Comparison of ENCODE assay signal across 26 mouse cellular contexts in genomic region chr13:31546784-31547183, GRCm38 (mm10). TPM values are rescaled to one million over a fixed set of nuclear protein-coding genes. Genes with fewer than 3 reads are reported as not detected.
DNase-seq lines count a peak whose midpoint lies in the region; ATAC-seq and TF ChIP-seq lines count a peak whose summit lies in the region.
"Had no signal": no experiment of that assay in that cellular context is flagged by ENCODE, and none has a peak within 500 bp of the region (broad histone marks: within the 10 kb centered on the region; RNA-seq: fewer than 3 reads in every experiment).

No protein-coding gene starts in this region.

- H3K79me2 ChIP-seq in liver, adult 2 months (ENCODE audit: control insufficient read depth, insufficient read depth, low read length), result no peaks in the 10 kb centered on the region

- no peak for TF ChIP-seq EP300 in liver, postnatal 0 days (IDR thresholded peaks at IDR 0.05; ENCODE audit: low read depth)
- no peak for TF ChIP-seq EP300 in stomach, postnatal 0 days (optimal IDR thresholded peaks at IDR 0.05)

- TF ChIP-seq POLR2A in liver, adult 2 months (IDR thresholded peaks at IDR 0.05; ENCODE audit: extremely low read depth, insufficient read depth, low read length), result no peak

- H3K9me3 ChIP-seq in liver, embryonic 12.5 days (replicated peaks), result no peaks in the 10 kb centered on the region
- no peaks in the 10 kb centered on the region for H3K9me3 ChIP-seq in intestine, embryonic 15.5 days
- H3K9me3 ChIP-seq in liver, postnatal 0 days (ENCODE audit: low read length), result no peaks in the 10 kb centered on the region
- H3K9me3 ChIP-seq in stomach, postnatal 0 days (ENCODE audit: control insufficient read depth, low read length), result no peaks in the 10 kb centered on the region
- no peaks in the 10 kb centered on the region for H3K9me3 ChIP-seq in heart, embryonic 12.5 days (replicated peaks)
- H3K9me3 ChIP-seq: embryonic facial prominence, embryonic 15.5 days; forebrain, embryonic 15.5 days; hindbrain, embryonic 12.5 days had no signal

- no peak for TF ChIP-seq CTCF in liver, adult 2 months (IDR thresholded peaks at IDR 0.05; ENCODE audit: low read depth, low read length)
- no peak for TF ChIP-seq CTCF in liver, postnatal 0 days (IDR thresholded peaks at IDR 0.05; ENCODE audit: low read depth)
- TF ChIP-seq CTCF in stomach, postnatal 0 days (IDR thresholded peaks at IDR 0.05; ENCODE audit: low read depth), result no peak

- H3K36me3 ChIP-seq in liver, adult 2 months (ENCODE audit: control insufficient read depth, insufficient read depth, low read length), result no peaks in the 10 kb centered on the region
- H3K36me3 ChIP-seq in liver, embryonic 12.5 days, result no peaks in the 10 kb centered on the region
- H3K36me3 ChIP-seq in intestine, embryonic 15.5 days, result no peaks in the 10 kb centered on the region
- no peaks in the 10 kb centered on the region for H3K36me3 ChIP-seq in liver, postnatal 0 days (replicated peaks; ENCODE audit: insufficient read depth, low read length)
- H3K36me3 ChIP-seq in stomach, postnatal 0 days (ENCODE audit: control insufficient read depth, insufficient read depth, low read length), result no peaks in the 10 kb centered on the region
- no peaks in the 10 kb centered on the region for H3K36me3 ChIP-seq in heart, embryonic 12.5 days
- H3K36me3 ChIP-seq: embryonic facial prominence, embryonic 15.5 days; forebrain, embryonic 15.5 days; hindbrain, embryonic 12.5 days had no signal

- ATAC-seq in liver, embryonic 12.5 days, result no peak
- peak; percentile 75 for ATAC-seq in intestine, embryonic 15.5 days
- ATAC-seq in liver, postnatal 0 days, result peak; percentile 63
- peak; percentile 16; the same call in 1 of the 2 replicates for ATAC-seq in stomach, postnatal 0 days (ENCODE audit: low FRiP score, low TSS enrichment)
- no peak for ATAC-seq in heart, embryonic 12.5 days (ENCODE audit: insufficient number of reproducible peaks, low FRiP score)
- ATAC-seq: forebrain, embryonic 15.5 days had no signal

- peaks cover 8% of the 10 kb centered on the region for H3K4me1 ChIP-seq in liver, adult 2 months (ENCODE audit: control insufficient read depth, insufficient read depth, low read length)
- no peaks in the 10 kb centered on the region for H3K4me1 ChIP-seq in liver, embryonic 12.5 days
- H3K4me1 ChIP-seq in intestine, embryonic 15.5 days (replicated peaks), result no peaks in the 10 kb centered on the region
- H3K4me1 ChIP-seq in liver, postnatal 0 days (ENCODE audit: insufficient read depth), result peaks cover 3% of the 10 kb centered on the region; the same call in 1 of the 2 replicates
- peaks cover 2% of the 10 kb centered on the region; the same call in 1 of the 2 replicates for H3K4me1 ChIP-seq in stomach, postnatal 0 days (replicated peaks; ENCODE audit: control insufficient read depth, insufficient read depth)
- no peaks in the 10 kb centered on the region for H3K4me1 ChIP-seq in heart, embryonic 12.5 days (replicated peaks)
- H3K4me1 ChIP-seq: embryonic facial prominence, embryonic 15.5 days; forebrain, embryonic 15.5 days; hindbrain, embryonic 12.5 days had no signal

- DNase-seq in liver, adult 2 months (ENCODE audit: extremely low read depth, low read depth, low spot score), result peak; percentile 58
- no peak for DNase-seq in liver, postnatal 0 days
- peak; percentile 36 for DNase-seq in stomach, postnatal 0 days (ENCODE audit: low spot score)
- no peak for DNase-seq in c-Kit-positive CD71-positive TER-119-positive erythroid progenitor cells, embryonic 14.5 days (ENCODE audit: low spot score)
- DNase-seq: adrenal gland, postnatal 25 days; cerebellum, adult 2 months; cerebellum, postnatal 10 days; embryo, embryonic 11 days; gastrocnemius, postnatal 36 days; heart, postnatal 10 days; heart, postnatal 4 days had no signal

- H3K27ac ChIP-seq in liver, adult 2 months (replicated peaks; ENCODE audit: insufficient read depth, low read depth, low read length), result peak overlapping the region; percentile 76
- no peak overlapping the region for H3K27ac ChIP-seq in liver, embryonic 12.5 days
- no peak overlapping the region for H3K27ac ChIP-seq in intestine, embryonic 15.5 days
- H3K27ac ChIP-seq in liver, postnatal 0 days (ENCODE audit: low read depth), result peak overlapping the region; percentile 87
- H3K27ac ChIP-seq in stomach, postnatal 0 days (replicated peaks), result peak overlapping the region; percentile 81
- H3K27ac ChIP-seq in heart, embryonic 12.5 days (ENCODE audit: poor library complexity, severe bottlenecking), result no peak overlapping the region
- H3K27ac ChIP-seq: embryonic facial prominence, embryonic 15.5 days; forebrain, embryonic 15.5 days; hindbrain, embryonic 12.5 days had no signal

- peak overlapping the region; percentile 16; the same call in 1 of the 2 replicates for H3K9ac ChIP-seq in liver, adult 2 months (ENCODE audit: low read depth, low read length)
- no peak overlapping the region for H3K9ac ChIP-seq in liver, embryonic 12.5 days
- no peak overlapping the region for H3K9ac ChIP-seq in intestine, embryonic 15.5 days
- 0 out of 2 replicates have a peak overlapping the region, but pooled peaks have one; percentile 21 for H3K9ac ChIP-seq in liver, postnatal 0 days (replicated peaks)
- no peak overlapping the region for H3K9ac ChIP-seq in stomach, postnatal 0 days (ENCODE audit: low read length)
- H3K9ac ChIP-seq in heart, embryonic 12.5 days, result no peak overlapping the region
- H3K9ac ChIP-seq: embryonic facial prominence, embryonic 15.5 days; forebrain, embryonic 15.5 days; hindbrain, embryonic 12.5 days had no signal

- H3K4me2 ChIP-seq in liver, embryonic 12.5 days, result no peak overlapping the region
- no peak overlapping the region for H3K4me2 ChIP-seq in intestine, embryonic 15.5 days (replicated peaks)
- 0 out of 2 replicates have a peak overlapping the region, but pooled peaks have one; percentile 28 for H3K4me2 ChIP-seq in liver, postnatal 0 days (ENCODE audit: low read depth, low read length)
- no peak overlapping the region for H3K4me2 ChIP-seq in stomach, postnatal 0 days (replicated peaks; ENCODE audit: low read depth)
- no peak overlapping the region for H3K4me2 ChIP-seq in heart, embryonic 12.5 days
- H3K4me2 ChIP-seq: embryonic facial prominence, embryonic 15.5 days; forebrain, embryonic 15.5 days; hindbrain, embryonic 12.5 days had no signal

- 19% methylated on average over 2 of the region's 2 CpGs for WGBS in liver, adult 2 months
- 65% methylated on average over 2 of the region's 2 CpGs for WGBS in liver, embryonic 12.5 days (ENCODE audit: insufficient replicate concordance)
- 57% methylated on average over 2 of the region's 2 CpGs for WGBS in intestine, embryonic 15.5 days
- WGBS in liver, postnatal 0 days (ENCODE audit: insufficient replicate concordance), result 59% methylated on average over 2 of the region's 2 CpGs
- WGBS in stomach, postnatal 0 days, result 54% methylated on average over 2 of the region's 2 CpGs
- WGBS in heart, embryonic 12.5 days, result 60% methylated on average over 2 of the region's 2 CpGs

- H3K27me3 ChIP-seq in liver, adult 2 months (ENCODE audit: control insufficient read depth, insufficient read depth, low read length), result no peaks in the 10 kb centered on the region
- H3K27me3 ChIP-seq in liver, embryonic 12.5 days (replicated peaks), result no peaks in the 10 kb centered on the region
- H3K27me3 ChIP-seq in intestine, embryonic 15.5 days (replicated peaks), result no peaks in the 10 kb centered on the region
- no peaks in the 10 kb centered on the region for H3K27me3 ChIP-seq in liver, postnatal 0 days (ENCODE audit: insufficient read depth, low read length)
- no peaks in the 10 kb centered on the region for H3K27me3 ChIP-seq in stomach, postnatal 0 days (ENCODE audit: control insufficient read depth, insufficient read depth, low read length)
- H3K27me3 ChIP-seq in heart, embryonic 12.5 days (replicated peaks), result no peaks in the 10 kb centered on the region
- H3K27me3 ChIP-seq: embryonic facial prominence, embryonic 15.5 days; forebrain, embryonic 15.5 days had no signal

- H3K4me3 ChIP-seq in liver, adult 2 months (ENCODE audit: insufficient read depth, low read depth, low read length), result no peak overlapping the region
- H3K4me3 ChIP-seq in liver, embryonic 12.5 days, result no peak overlapping the region
- no peak overlapping the region for H3K4me3 ChIP-seq in intestine, embryonic 15.5 days (replicated peaks)
- H3K4me3 ChIP-seq in liver, postnatal 0 days (ENCODE audit: low read depth, low read length), result no peak overlapping the region
- no peak overlapping the region for H3K4me3 ChIP-seq in stomach, postnatal 0 days (ENCODE audit: low read depth, low read length)
- H3K4me3 ChIP-seq in heart, embryonic 12.5 days, result no peak overlapping the region
- H3K4me3 ChIP-seq: embryonic facial prominence, embryonic 15.5 days; erythroblast, embryonic 14.5 days; forebrain, embryonic 15.5 days; hindbrain, embryonic 12.5 days had no signal

RNA-seq across cellular contexts. Expression of gene Foxq1, which starts 9.2 kb away (rescaled TPM):
- total RNA-seq in liver, adult 2 months (2014; rRNA removed), result 1.6 and 3.9 TPM in 2 replicates
- polyA plus RNA-seq in liver, adult 2 months (2012; rRNA removed), result 5.1 and 10.2 TPM in 2 replicates
- polyA plus RNA-seq in liver, embryonic 12.5 days (2016; fragmentation: Nextera tagmentation; extraction: Ambion mirVana), result 0.07 and 0.10 TPM in 2 replicates
- polyA plus RNA-seq in intestine, embryonic 15.5 days (2015; fragmentation: Nextera tagmentation; extraction: Ambion mirVana), result 2.0 and 2.1 TPM in 2 replicates
- 3.4 and 4.6 TPM in 2 replicates for polyA plus RNA-seq in liver, postnatal 0 days (2015; fragmentation: Nextera tagmentation; extraction: Ambion mirVana)
- polyA plus RNA-seq in stomach, postnatal 0 days (2015; fragmentation: Nextera tagmentation; extraction: Ambion mirVana), result 35.7 and 47.1 TPM in 2 replicates
- 0.11 and 0.19 TPM in 2 replicates for polyA plus RNA-seq in heart, embryonic 12.5 days (2016; fragmentation: Nextera tagmentation; extraction: Ambion mirVana)
- total RNA-seq: common myeloid progenitor, adult 5-6 weeks; gastrocnemius, postnatal 36 days; MEL had no signal
- polyA plus RNA-seq: erythroblast, embryonic 14.5 days had no signal

RNA-seq across cellular contexts. Expression of gene A530084C06Rik, which starts 12.3 kb away (rescaled TPM):
- total RNA-seq in liver, adult 2 months (2014; rRNA removed), result 0.46 and 0.60 TPM in 2 replicates
- polyA plus RNA-seq in liver, adult 2 months (2012; rRNA removed), result 0.21 and 0.25 TPM in 2 replicates
- not detected in 2 replicates for polyA plus RNA-seq in liver, embryonic 12.5 days (2016; fragmentation: Nextera tagmentation; extraction: Ambion mirVana)
- polyA plus RNA-seq in intestine, embryonic 15.5 days (2015; fragmentation: Nextera tagmentation; extraction: Ambion mirVana), result not detected in 2 replicates
- not detected in 2 replicates for polyA plus RNA-seq in liver, postnatal 0 days (2015; fragmentation: Nextera tagmentation; extraction: Ambion mirVana)
- polyA plus RNA-seq in stomach, postnatal 0 days (2015; fragmentation: Nextera tagmentation; extraction: Ambion mirVana), result not detected in 2 replicates
- polyA plus RNA-seq in heart, embryonic 12.5 days (2016; fragmentation: Nextera tagmentation; extraction: Ambion mirVana), result not detected in 2 replicates
- total RNA-seq: adrenal gland, adult 18-20 months; common myeloid progenitor, adult 5-6 weeks; gastrocnemius, adult 8-10 months; gastrocnemius, postnatal 36 days; heart, postnatal 4 days; MEL had no signal
- polyA plus RNA-seq: C2C12; embryonic facial prominence, embryonic 11.5 days; embryonic facial prominence, embryonic 15.5 days; erythroblast, embryonic 14.5 days; forebrain, embryonic 11.5 days; forebrain, embryonic 15.5 days; heart, embryonic 14.5 days; hindbrain, embryonic 12.5 days had no signal

Comparison
In these comparisons a context has a peak if more than half of its experiments do, and no peak if none do; other contexts are left out.
1. DNase-seq: peak in liver, adult 2 months (single experiment) and stomach, postnatal 0 days (single experiment); none in liver, postnatal 0 days (single experiment) and c-Kit-positive CD71-positive TER-119-positive erythroid progenitor cells, embryonic 14.5 days (single experiment).
2. H3K27ac ChIP-seq: peak in liver, adult 2 months (single experiment), liver, postnatal 0 days (single experiment) and stomach, postnatal 0 days (single experiment); none in liver, embryonic 12.5 days (single experiment), intestine, embryonic 15.5 days (single experiment) and heart, embryonic 12.5 days (single experiment).
3. H3K9ac ChIP-seq: peak in liver, adult 2 months (single experiment) and liver, postnatal 0 days (single experiment); none in liver, embryonic 12.5 days (single experiment), intestine, embryonic 15.5 days (single experiment), stomach, postnatal 0 days (single experiment) and heart, embryonic 12.5 days (single experiment).
4. ATAC-seq: peak in intestine, embryonic 15.5 days (single experiment), liver, postnatal 0 days (single experiment) and stomach, postnatal 0 days (single experiment); none in liver, embryonic 12.5 days (single experiment) and heart, embryonic 12.5 days (single experiment).